Mouse (Mus musculus): ENCODE data around the gene Olfr1535. TPM values are rescaled to one million over a fixed set of nuclear protein-coding genes. Genes with fewer than 3 reads are reported as not detected.

Olfr1535 gene
- polyA plus RNA-seq (2017; shearing (Covaris generic)), result not detected

GRCm38 (mm10) chr13:21559793-21560192, at the start of gene Olfr1535:
Gene Olfr1535, minus strand, starts transcription at chr13:21559893.

GRCm38 (mm10) chr13:21581659-21582058, 22.0 kb upstream of the Olfr1535 start, which contains the start of gene Olfr1364:
Gene Olfr1364, minus strand, starts transcription at chr13:21581759.

GRCm38 (mm10) chr13:21542708-21543107, 17.0 kb downstream of the Olfr1535 start, which contains the start of gene Olfr1366:
Gene Olfr1366, minus strand, starts transcription at chr13:21542808.

GRCm38 (mm10) chr13:21530781-21531201, 28.9 kb downstream of the Olfr1535 start, which contains the start of gene Zkscan8:
Gene Zkscan8, minus strand, starts transcription at chr13:21531120.

Other genes starting within 250 kb of the Olfr1535 start
- gene Gpx6, start 247.8 kb downstream of the Olfr1535 start, polyA plus RNA-seq (2017; shearing (Covaris generic)), result not detected
- gene Olfr1367, start 213.0 kb downstream of the Olfr1535 start, polyA plus RNA-seq (2017; shearing (Covaris generic)), result not detected
- gene Zscan12, start 197.1 kb downstream of the Olfr1535 start, polyA plus RNA-seq (2017; shearing (Covaris generic)), result 12.6 TPM
- gene Zkscan3, start 157.1 kb downstream of the Olfr1535 start, polyA plus RNA-seq (2017; shearing (Covaris generic)), result 77.3 TPM
- 0.72 TPM for gene Pgbd1, start 118.8 kb downstream of the Olfr1535 start, polyA plus RNA-seq (2017; shearing (Covaris generic))
- 10.4 TPM for gene Zscan26, start 106.2 kb downstream of the Olfr1535 start, polyA plus RNA-seq (2017; shearing (Covaris generic))
- not detected for gene Nkapl, start 91.4 kb downstream of the Olfr1535 start, polyA plus RNA-seq (2017; shearing (Covaris generic))
- not detected for gene Zkscan4, start 81.0 kb downstream of the Olfr1535 start, polyA plus RNA-seq (2017; shearing (Covaris generic))
- not detected for gene Gm10065, start 80.5 kb downstream of the Olfr1535 start, polyA plus RNA-seq (2017; shearing (Covaris generic))
- gene AK157302, start 64.7 kb downstream of the Olfr1535 start, polyA plus RNA-seq (2017; shearing (Covaris generic)), result not detected
- gene Gm11273, start 58.5 kb downstream of the Olfr1535 start, polyA plus RNA-seq (2017; shearing (Covaris generic)), result 14.1 TPM
- gene Zkscan8, start 28.8 kb downstream of the Olfr1535 start, polyA plus RNA-seq (2017; shearing (Covaris generic)), result 9.4 TPM
- gene Olfr1366, start 17.1 kb downstream of the Olfr1535 start, polyA plus RNA-seq (2017; shearing (Covaris generic)), result not detected
- not detected for gene Olfr1364, start 21.9 kb upstream of the Olfr1535 start, polyA plus RNA-seq (2017; shearing (Covaris generic))
- not detected for gene Olfr1362, start 54.1 kb upstream of the Olfr1535 start, polyA plus RNA-seq (2017; shearing (Covaris generic))
- gene Olfr11, start 82.6 kb upstream of the Olfr1535 start, polyA plus RNA-seq (2017; shearing (Covaris generic)), result not detected
- gene Olfr1361, start 103.5 kb upstream of the Olfr1535 start, polyA plus RNA-seq (2017; shearing (Covaris generic)), result not detected
- not detected for gene Olfr1360, start 117.5 kb upstream of the Olfr1535 start, polyA plus RNA-seq (2017; shearing (Covaris generic))
- not detected for gene Olfr1359, start 138.2 kb upstream of the Olfr1535 start, polyA plus RNA-seq (2017; shearing (Covaris generic))
- gene Hist1h2bl, start 156.2 kb upstream of the Olfr1535 start, polyA plus RNA-seq (2017; shearing (Covaris generic)), result not detected
- not detected for gene Hist1h2ai, start 156.5 kb upstream of the Olfr1535 start, polyA plus RNA-seq (2017; shearing (Covaris generic))
- not detected for gene Hist1h3h, start 157.8 kb upstream of the Olfr1535 start, polyA plus RNA-seq (2017; shearing (Covaris generic))
- 0.72 TPM for gene Hist1h2bm, start 162.2 kb upstream of the Olfr1535 start, polyA plus RNA-seq (2017; shearing (Covaris generic))
- 0.42 TPM for gene Hist1h4j, start 175.2 kb upstream of the Olfr1535 start, polyA plus RNA-seq (2017; shearing (Covaris generic))
- gene Hist1h4k, start 190.6 kb upstream of the Olfr1535 start, polyA plus RNA-seq (2017; shearing (Covaris generic)), result 15.6 TPM
- gene Hist1h2ak, start 193.9 kb upstream of the Olfr1535 start, polyA plus RNA-seq (2017; shearing (Covaris generic)), result 2.0 TPM
- gene Hist1h2bn, start 194.2 kb upstream of the Olfr1535 start, polyA plus RNA-seq (2017; shearing (Covaris generic)), result 2.6 TPM
- gene Hist1h1b, start 220.7 kb upstream of the Olfr1535 start, polyA plus RNA-seq (2017; shearing (Covaris generic)), result 10.2 TPM
- gene Hist1h3i, start 223.5 kb upstream of the Olfr1535 start, polyA plus RNA-seq (2017; shearing (Covaris generic)), result not detected
- not detected for gene Hist1h2an, start 227.3 kb upstream of the Olfr1535 start, polyA plus RNA-seq (2017; shearing (Covaris generic))
- 1.8 TPM for gene Hist1h2bp, start 227.6 kb upstream of the Olfr1535 start, polyA plus RNA-seq (2017; shearing (Covaris generic))

Data from activated CD4-positive, CD25-positive, alpha-beta regulatory T cell, adult 9 weeks (primary cell).